Mouse (Mus musculus) embryonic facial prominence, embryonic 10.5 days (tissue): ENCODE data around the gene Cdh24. TPM values are rescaled to one million over a fixed set of nuclear protein-coding genes. Genes with fewer than 3 reads are reported as not detected.

Source experiments
- DNase-seq: peaks from one replicate; pipeline ENCODE4 v3.0.0-alpha.2; 2017; ENCODE audit warnings: low spot score
- H3K27ac ChIP-seq: fragments of 300-500 bp; sonication (generic); replicated peaks from 2 replicates; pipeline ENCODE4 v1.5.1; 2016; ENCODE audit warnings: mild to moderate bottlenecking
- H3K27me3 ChIP-seq: fragments of 300-500 bp; sonication (generic); replicated peaks from 2 replicates; pipeline ENCODE4 v1.6.1; 2016; ENCODE audit warnings: low read depth, mild to moderate bottlenecking; ENCODE audit not compliant: poor library complexity, severe bottlenecking
- H3K36me3 ChIP-seq: fragments of 300-500 bp; sonication (generic); replicated peaks from 2 replicates; pipeline ENCODE4 v1.6.1; 2016; ENCODE audit warnings: mild to moderate bottlenecking, moderate library complexity
- H3K4me1 ChIP-seq: fragments of 300-500 bp; sonication (generic); 2 replicates; pipeline ENCODE4 v1.6.1; 2016
- H3K4me3 ChIP-seq: fragments of 300-500 bp; sonication (generic); 2 replicates; pipeline ENCODE4 v1.5.1; 2016; ENCODE audit warnings: mild to moderate bottlenecking, moderate library complexity
- H3K9me3 ChIP-seq: fragments of 300-500 bp; sonication (generic); 2 replicates; pipeline ENCODE4 v1.6.1; 2016; ENCODE audit warnings: mild to moderate bottlenecking
- WGBS: fragments of 180-500 bp; shearing (Covaris S2); methylation state at CpG from one replicate; pipeline ENCODE4 v1.1.7; 2016; 5-methylcytosine and 5-hydroxymethylcytosine counted together
- polyA plus RNA-seq: library from polyadenylated mRNA; unstranded; fragments of >200 nt; fragmentation: Nextera tagmentation; extraction: Ambion mirVana; gene quantifications from 2 replicates; pipeline ENCODE4 v1.2.1, GENCODE M21; 2016

The Cdh24 gene
- polyA plus RNA-seq, 1 experiment from 2014 or later = 6.0 TPM

GRCm38 (mm10) chr14:54638210-54638609 is 3.0 kb downstream of the Cdh24 start:
- H3K9me3 ChIP-seq = no peaks in the 10 kb centered on the region
- H3K27ac ChIP-seq = no peak overlapping the region
- H3K4me1 ChIP-seq = peaks cover 35% of the 10 kb centered on the region
- DNase-seq = no peak
- peaks cover 75% of the 10 kb centered on the region for H3K36me3 ChIP-seq
- 0 out of 2 replicates have a peak overlapping the region, but pooled peaks have one; percentile 19 for H3K4me3 ChIP-seq
- H3K27me3 ChIP-seq = no peaks in the 10 kb centered on the region
- 83% methylated on average over 5 of the region's 5 CpGs for WGBS

- H3K9me3 ChIP-seq = no peaks in the 10 kb centered on the region
- H3K4me3 ChIP-seq = no peak overlapping the region
- WGBS = 54% methylated on average over 8 of the region's 8 CpGs
- peaks cover 33% of the 10 kb centered on the region for H3K4me1 ChIP-seq
- no peak overlapping the region for H3K27ac ChIP-seq
- peaks cover 76% of the 10 kb centered on the region for H3K36me3 ChIP-seq
- peak; percentile 73 for DNase-seq
- no peaks in the 10 kb centered on the region for H3K27me3 ChIP-seq
These were observed 4.2 kb downstream of the Cdh24 start for GRCm38 (mm10) chr14:54636954-54637353.

GRCm38 (mm10) chr14:54634182-54634581 is 7.0 kb downstream of the Cdh24 start:
- 84% methylated on average over 4 of the region's 4 CpGs for WGBS
- H3K36me3 ChIP-seq = peaks cover 97% of the 10 kb centered on the region
- no peaks in the 10 kb centered on the region for H3K9me3 ChIP-seq
- DNase-seq = no peak
- H3K27me3 ChIP-seq = no peaks in the 10 kb centered on the region
- no peak overlapping the region for H3K4me3 ChIP-seq
- H3K4me1 ChIP-seq = peaks cover 6% of the 10 kb centered on the region
- no peak overlapping the region for H3K27ac ChIP-seq

- DNase-seq = no peak
- Histone ChIP-seq H3K4me3 (no peak overlapping the region), H3K36me3 (peaks cover 78% of the 10 kb centered on the region), H3K9me3 (no peaks in the 10 kb centered on the region), H3K27me3 (no peaks in the 10 kb centered on the region), H3K27ac (no peak overlapping the region), H3K4me1 (no peaks in the 10 kb centered on the region)
- 92% methylated on average over 37 of the region's 37 CpGs for WGBS
These were observed 8.9 kb downstream of the Cdh24 start for GRCm38 (mm10) chr14:54632252-54632651.

- H3K9me3 ChIP-seq = no peaks in the 10 kb centered on the region
These were observed 9.9 kb downstream of the Cdh24 start for GRCm38 (mm10) chr14:54631240-54631599.

GRCm38 (mm10) chr14:54630583-54631239 is 10.5 kb downstream of the Cdh24 start:
- Histone ChIP-seq H3K4me3 (no peak overlapping the region), H3K4me1 (peaks cover 2% of the 10 kb centered on the region; the same call in 1 of the 2 replicates), H3K9me3 (no peaks in the 10 kb centered on the region), H3K27ac (no peak overlapping the region), H3K27me3 (no peaks in the 10 kb centered on the region), H3K36me3 (peaks cover 63% of the 10 kb centered on the region)
- DNase-seq = no peak
- WGBS = 74% methylated on average over 11 of the region's 11 CpGs

More at GRCm38 (mm10) chr14:54631240-54631599, 9.9 kb downstream of the Cdh24 start:
- H3K27ac ChIP-seq = no peak overlapping the region
- H3K27me3 ChIP-seq = no peaks in the 10 kb centered on the region
- peaks cover 68% of the 10 kb centered on the region for H3K36me3 ChIP-seq
- no peaks in the 10 kb centered on the region for H3K4me1 ChIP-seq
- H3K4me3 ChIP-seq = no peak overlapping the region
- no peak for DNase-seq
- WGBS = 70% methylated on average over 4 of the region's 4 CpGs

- peaks cover 55% of the 10 kb centered on the region for H3K36me3 ChIP-seq
- H3K4me1 ChIP-seq = peaks cover 5% of the 10 kb centered on the region
- no peak for DNase-seq
- no peak overlapping the region for H3K27ac ChIP-seq
- 0 out of 2 replicates have a peak, but pooled peaks cover 5% of the 10 kb centered on the region for H3K27me3 ChIP-seq
- H3K9me3 ChIP-seq = no peaks in the 10 kb centered on the region
- H3K4me3 ChIP-seq = no peak overlapping the region
- WGBS = 89% methylated on average over 2 of the region's 2 CpGs
These were observed 11.4 kb downstream of the Cdh24 start for GRCm38 (mm10) chr14:54629797-54630196.

GRCm38 (mm10) chr14:54628103-54628502 is 13.1 kb downstream of the Cdh24 start:
- Histone ChIP-seq H3K36me3 (peaks cover 38% of the 10 kb centered on the region), H3K27ac (no peak overlapping the region), H3K4me3 (no peak overlapping the region), H3K27me3 (0 out of 2 replicates have a peak, but pooled peaks cover 5% of the 10 kb centered on the region), H3K9me3 (no peaks in the 10 kb centered on the region), H3K4me1 (peaks cover 11% of the 10 kb centered on the region)
- DNase-seq = no peak
- 75% methylated on average over 5 of the region's 5 CpGs for WGBS

- peaks cover 11% of the 10 kb centered on the region for H3K4me1 ChIP-seq
- H3K27ac ChIP-seq = no peak overlapping the region; the same call in 1 of the 2 replicates
- WGBS = 50% methylated on average over 10 of the region's 10 CpGs
- no peak overlapping the region for H3K4me3 ChIP-seq
- H3K27me3 ChIP-seq = 0 out of 2 replicates have a peak, but pooled peaks cover 5% of the 10 kb centered on the region
- H3K9me3 ChIP-seq = no peaks in the 10 kb centered on the region
- DNase-seq = no peak
- H3K36me3 ChIP-seq = peaks cover 7% of the 10 kb centered on the region
These were observed 16.2 kb downstream of the Cdh24 start for GRCm38 (mm10) chr14:54624976-54625375.

GRCm38 (mm10) chr14:54623334-54623733 is 17.8 kb downstream of the Cdh24 start:
- Histone ChIP-seq H3K27me3 (0 out of 2 replicates have a peak, but pooled peaks cover 5% of the 10 kb centered on the region), H3K4me3 (no peak overlapping the region), H3K36me3 (no peaks in the 10 kb centered on the region), H3K27ac (no peak overlapping the region), H3K9me3 (no peaks in the 10 kb centered on the region), H3K4me1 (peaks cover 11% of the 10 kb centered on the region)
- DNase-seq = no peak
- WGBS = 86% methylated on average over 6 of the region's 6 CpGs

- no peak for DNase-seq
- Histone ChIP-seq H3K27me3 (0 out of 2 replicates have a peak, but pooled peaks cover 5% of the 10 kb centered on the region), H3K9me3 (no peaks in the 10 kb centered on the region), H3K27ac (no peak within 1 kb of the TSS), H3K4me3 (no peak within 1 kb of the TSS), H3K4me1 (peaks cover 21% of the 10 kb centered on the region), H3K36me3 (peaks cover 5% of the 10 kb centered on the region)
- 89% methylated on average over 1 of the region's 1 CpGs for WGBS
These were observed 20.0 kb downstream of the Cdh24 start, which contains the start of gene Psmb11 for GRCm38 (mm10) chr14:54621133-54621532. TSS of gene Psmb11 (plus strand) at chr14:54621433.

GRCm38 (mm10) chr14:54617897-54618365 is 23.2 kb downstream of the Cdh24 start, which contains the start of gene Psmb5:
TSS of gene Psmb5 (minus strand) at chr14:54618022.
- peak; percentile 92 for DNase-seq
- no peaks in the 10 kb centered on the region for H3K9me3 ChIP-seq
- peaks cover 35% of the 10 kb centered on the region for H3K36me3 ChIP-seq
- WGBS = under 1% methylated on average over 25 of the region's 25 CpGs
- H3K27me3 ChIP-seq = no peaks in the 10 kb centered on the region
- H3K4me3 ChIP-seq = peak within 1 kb of the TSS; percentile 94
- peak within 1 kb of the TSS; percentile 94 for H3K27ac ChIP-seq
- H3K4me1 ChIP-seq = peaks cover 16% of the 10 kb centered on the region
